Mouse (Mus musculus): ENCODE results near the gene G530012D18Rik. TPM values are rescaled to one million over a fixed set of nuclear protein-coding genes. Genes with fewer than 3 reads are reported as not detected.
A peak's percentile ranks its signal among the peaks of the same experiment; 100 is the strongest.
"Not testable (repeated sequence)": the region's sequence is repeated elsewhere in the genome, so short reads cannot be mapped to it uniquely, and the experiment has no call there.

Gene G530012D18Rik
- polyA plus RNA-seq, 1 experiment from 2014 or later, result not detected

GRCm38 (mm10) chr1:85588697-85589096 is 13.2 kb downstream of the G530012D18Rik start:
- H3K4me1 ChIP-seq; ATAC-seq; H3K27ac ChIP-seq; H3K4me2 ChIP-seq; H3K36me3 ChIP-seq; H3K27me3 ChIP-seq (replicated peaks); H3K9me3 ChIP-seq (replicated peaks); H3K4me3 ChIP-seq; H3K9ac ChIP-seq: not testable (repeated sequence)
- WGBS (ENCODE audit: insufficient replicate concordance), result 64% methylated on average over 1 of the region's 2 CpGs

DNA sequence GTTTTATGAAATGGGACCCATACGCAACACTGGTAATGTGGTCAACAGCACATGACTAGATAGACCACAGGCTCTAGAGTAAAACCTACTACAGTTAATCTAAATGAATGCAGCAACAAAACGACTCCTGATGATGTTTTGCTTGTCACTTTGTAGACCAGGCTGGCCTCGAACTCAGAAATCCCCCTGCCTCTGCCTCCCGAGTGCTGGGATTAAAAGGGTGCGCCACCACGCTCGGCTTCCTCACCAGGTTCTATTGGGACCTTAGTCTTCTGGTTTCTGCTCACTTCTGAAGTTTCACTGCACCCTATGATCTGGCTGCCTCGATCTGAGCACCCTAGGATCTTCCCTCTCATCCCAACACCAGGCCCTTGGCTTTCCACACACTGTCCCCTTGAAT is 17.1 kb downstream of the G530012D18Rik start:
- 77% methylated on average over 8 of the region's 8 CpGs for WGBS (ENCODE audit: insufficient replicate concordance)
- not testable (repeated sequence) for H3K36me3 ChIP-seq; H3K9me3 ChIP-seq (replicated peaks); H3K27me3 ChIP-seq (replicated peaks); H3K4me1 ChIP-seq; ATAC-seq; H3K9ac ChIP-seq; H3K4me2 ChIP-seq; H3K4me3 ChIP-seq; H3K27ac ChIP-seq

DNA sequence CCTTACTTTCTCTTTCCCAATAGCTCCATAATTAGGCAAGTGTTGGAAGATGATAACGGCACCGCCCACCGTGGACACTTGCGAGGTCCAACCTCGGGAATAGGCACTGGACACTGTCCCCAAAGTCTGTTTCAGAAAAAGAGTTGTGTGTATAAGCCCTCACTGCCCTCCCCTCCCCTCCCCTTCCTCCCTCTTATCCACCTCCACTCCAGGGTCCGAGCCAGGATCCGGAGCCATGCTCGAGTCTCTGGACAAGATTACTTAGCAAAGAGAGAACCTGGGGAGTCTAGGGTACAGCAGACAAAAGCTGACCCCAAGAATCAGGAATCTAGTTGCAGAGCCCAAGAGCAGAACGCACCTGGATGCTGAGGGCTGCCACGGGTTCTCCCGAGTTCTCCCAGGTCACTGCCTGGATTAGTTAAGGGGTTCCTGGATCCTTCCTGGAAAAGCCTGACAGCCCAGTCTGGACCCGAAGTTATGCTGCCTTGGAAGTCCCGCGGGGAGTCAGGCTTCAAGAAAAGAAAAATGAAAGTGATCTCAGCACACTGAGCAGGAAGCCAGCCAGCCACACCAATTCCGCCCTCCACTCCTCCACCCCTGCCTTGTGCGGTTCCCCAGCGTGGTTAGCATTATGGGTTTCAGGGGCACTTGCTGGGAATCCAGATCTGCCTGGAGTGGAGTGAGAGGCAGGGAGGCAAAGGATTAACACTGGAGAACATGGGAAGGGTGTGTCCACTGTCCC is 23.0 kb downstream of the G530012D18Rik start, which contains the start of gene Sp110:
Sp110 (minus strand) TSS at position 547 of the 742 bp plus-strand sequence.
- H3K4me3 ChIP-seq; H3K27me3 ChIP-seq (replicated peaks); ATAC-seq; H3K27ac ChIP-seq; H3K36me3 ChIP-seq; H3K9me3 ChIP-seq (replicated peaks); H3K9ac ChIP-seq; H3K4me1 ChIP-seq: not testable (repeated sequence)
- H3K4me2 ChIP-seq, result peak within 1 kb of the TSS; percentile 40; the same call in 1 of the 2 replicates
- WGBS (ENCODE audit: insufficient replicate concordance), result 47% methylated on average over 17 of the region's 17 CpGs

- Histone ChIP-seq H3K27ac (peak within 1 kb of the TSS; percentile 31; the same call in 1 of the 2 replicates), H3K4me3 (peak within 1 kb of the TSS; percentile 8; the same call in 1 of the 2 replicates), H3K4me2 (peak within 1 kb of the TSS; percentile 54)
- not testable (repeated sequence) for H3K36me3 ChIP-seq; H3K9ac ChIP-seq; ATAC-seq; H3K4me1 ChIP-seq; H3K27me3 ChIP-seq (replicated peaks); H3K9me3 ChIP-seq (replicated peaks)
- whole genome bisulfite sequencing (ENCODE audit: insufficient replicate concordance), result 86% methylated on average over 1 of the region's 5 CpGs
Measured at GRCm38 (mm10) chr1:85600078-85600477, 24.6 kb downstream of the G530012D18Rik start, which contains the start of gene Sp140. Gene Sp140 (plus strand): TSS chr1:85600378.

GRCm38 (mm10) chr1:85600794-85601193 is 25.3 kb downstream of the G530012D18Rik start:
- Histone ChIP-seq H3K27ac (peak overlapping the region; percentile 31; the same call in 1 of the 2 replicates), H3K4me2 (peak overlapping the region; percentile 54), H3K4me3 (peak overlapping the region; percentile 8; the same call in 1 of the 2 replicates)
- not testable (repeated sequence) for H3K27me3 ChIP-seq (replicated peaks); H3K9me3 ChIP-seq (replicated peaks); H3K9ac ChIP-seq; H3K4me1 ChIP-seq; ATAC-seq; H3K36me3 ChIP-seq
- 38% methylated on average over 4 of the region's 4 CpGs for WGBS (ENCODE audit: insufficient replicate concordance)

DNA sequence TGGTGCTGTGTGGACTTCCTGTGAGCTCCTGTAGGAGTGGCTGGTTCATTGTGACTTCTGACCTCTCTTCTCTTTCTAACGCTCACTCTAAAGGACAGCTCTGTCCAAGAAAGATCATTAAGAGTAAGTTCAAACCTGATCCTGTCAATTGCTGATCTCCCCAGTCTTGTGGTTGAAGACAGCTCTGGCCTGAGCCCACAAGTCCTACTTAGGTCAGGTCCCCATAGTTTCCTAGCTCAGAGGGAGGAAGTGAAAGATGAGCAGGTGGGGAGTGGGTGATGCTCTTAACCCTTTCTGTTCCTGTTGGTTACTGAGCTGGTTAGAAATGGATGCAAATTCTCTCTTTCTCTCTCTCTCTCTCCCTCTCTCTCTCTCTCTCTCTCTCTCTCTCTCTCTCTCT is 28.9 kb downstream of the G530012D18Rik start:
- H3K4me2 ChIP-seq; H3K4me3 ChIP-seq; H3K4me1 ChIP-seq; H3K9me3 ChIP-seq (replicated peaks); ATAC-seq; H3K27ac ChIP-seq; H3K9ac ChIP-seq; H3K27me3 ChIP-seq (replicated peaks); H3K36me3 ChIP-seq: not testable (repeated sequence)
- WGBS (ENCODE audit: insufficient replicate concordance), result no CpG with 5 or more reads among the region's 1 CpGs

DNA sequence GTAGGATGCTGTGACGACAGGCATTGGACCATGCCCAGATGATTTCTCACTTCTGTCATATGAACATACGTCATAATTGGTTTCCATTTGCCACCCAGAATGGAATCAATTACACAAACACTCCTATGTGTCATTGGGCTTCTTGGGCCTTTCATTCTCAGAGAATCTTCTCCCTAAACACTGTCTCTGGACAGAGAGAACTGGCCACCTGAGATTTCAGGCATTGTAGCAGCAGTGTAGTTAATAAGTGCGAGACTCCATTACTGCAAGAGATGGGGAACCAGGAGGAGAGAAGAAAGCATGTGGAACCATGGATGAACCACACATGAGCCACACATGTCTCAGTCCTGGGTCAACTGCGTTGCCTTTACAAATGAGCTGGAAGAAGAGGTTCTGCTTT is 32.9 kb downstream of the G530012D18Rik start:
- H3K4me2 ChIP-seq; H3K27me3 ChIP-seq (replicated peaks); ATAC-seq; H3K4me3 ChIP-seq; H3K9me3 ChIP-seq (replicated peaks); H3K36me3 ChIP-seq; H3K9ac ChIP-seq; H3K27ac ChIP-seq; H3K4me1 ChIP-seq: not testable (repeated sequence)
- 70% methylated on average over 3 of the region's 4 CpGs for WGBS (ENCODE audit: insufficient replicate concordance)

- not testable (repeated sequence) for H3K36me3 ChIP-seq; ATAC-seq; H3K9me3 ChIP-seq (replicated peaks); H3K4me1 ChIP-seq; H3K4me3 ChIP-seq; H3K9ac ChIP-seq; H3K27me3 ChIP-seq (replicated peaks); H3K27ac ChIP-seq; H3K4me2 ChIP-seq
- no CpG with 5 or more reads among the region's 4 CpGs for WGBS (ENCODE audit: insufficient replicate concordance)
Measured at GRCm38 (mm10) chr1:85610581-85610980, 35.1 kb downstream of the G530012D18Rik start.

GRCm38 (mm10) chr1:85615096-85615495 is 39.6 kb downstream of the G530012D18Rik start:
- not testable (repeated sequence) for H3K36me3 ChIP-seq; H3K9ac ChIP-seq; ATAC-seq; H3K4me3 ChIP-seq; H3K4me1 ChIP-seq; H3K9me3 ChIP-seq (replicated peaks); H3K4me2 ChIP-seq; H3K27me3 ChIP-seq (replicated peaks); H3K27ac ChIP-seq
- 79% methylated on average over 3 of the region's 3 CpGs for WGBS (ENCODE audit: insufficient replicate concordance)

DNA sequence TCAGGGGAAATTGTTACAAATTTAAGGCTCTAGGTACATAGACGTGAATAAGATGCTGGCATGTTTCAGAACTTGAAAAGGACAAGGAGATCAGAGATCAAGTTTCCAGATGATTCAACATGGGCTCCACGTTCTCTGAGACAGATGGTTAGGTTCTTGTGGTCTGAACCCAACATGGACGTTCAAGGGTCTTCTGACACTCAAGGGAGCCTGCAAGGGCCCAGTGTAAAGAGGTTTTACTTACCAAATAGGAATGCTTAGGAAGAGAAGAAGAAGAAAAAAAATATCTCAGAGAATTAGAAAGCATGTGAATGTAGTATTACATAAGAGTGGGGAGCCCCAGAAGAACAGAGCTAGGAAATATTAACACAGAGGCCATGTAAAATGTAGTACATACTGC is 40.3 kb downstream of the G530012D18Rik start:
- not testable (repeated sequence) for H3K36me3 ChIP-seq; ATAC-seq; H3K4me1 ChIP-seq; H3K9me3 ChIP-seq (replicated peaks); H3K9ac ChIP-seq; H3K27ac ChIP-seq; H3K27me3 ChIP-seq (replicated peaks); H3K4me2 ChIP-seq; H3K4me3 ChIP-seq
- 56% methylated on average over 3 of the region's 3 CpGs for WGBS (ENCODE audit: insufficient replicate concordance)

DNA sequence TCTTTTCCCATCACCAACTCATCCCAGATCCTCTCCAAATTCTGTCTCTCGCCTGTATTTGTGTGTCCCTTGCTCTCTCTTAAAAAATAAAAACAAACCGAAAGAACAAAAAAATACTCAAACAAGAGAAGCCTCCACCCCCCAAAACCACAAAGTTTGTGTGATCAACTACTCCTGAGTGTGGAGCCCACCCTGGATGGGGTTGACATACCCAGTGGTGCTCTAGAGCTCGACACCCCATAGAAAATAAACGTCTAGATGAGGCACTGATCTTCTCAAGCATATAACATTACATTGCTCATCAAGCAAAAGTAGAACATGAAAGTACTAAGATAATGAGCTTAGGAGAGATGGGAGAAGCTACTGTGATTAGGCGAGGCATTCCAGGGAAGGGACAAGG is 41.7 kb downstream of the G530012D18Rik start:
- not testable (repeated sequence) for H3K9me3 ChIP-seq (replicated peaks); H3K9ac ChIP-seq; H3K4me1 ChIP-seq; H3K4me2 ChIP-seq; H3K27ac ChIP-seq; H3K36me3 ChIP-seq; ATAC-seq; H3K4me3 ChIP-seq; H3K27me3 ChIP-seq (replicated peaks)
- 51% methylated on average over 4 of the region's 5 CpGs for WGBS (ENCODE audit: insufficient replicate concordance)

GRCm38 (mm10) chr1:85618689-85619088 is 43.2 kb downstream of the G530012D18Rik start:
- not testable (repeated sequence) for H3K4me3 ChIP-seq; H3K4me1 ChIP-seq; H3K9ac ChIP-seq; H3K27ac ChIP-seq; ATAC-seq; H3K4me2 ChIP-seq; H3K36me3 ChIP-seq; H3K27me3 ChIP-seq (replicated peaks); H3K9me3 ChIP-seq (replicated peaks)
- 68% methylated on average over 1 of the region's 1 CpGs for WGBS (ENCODE audit: insufficient replicate concordance)

Measured in liver, embryonic 12.5 days (tissue).